Mouse (Mus musculus): Measurements from ENCODE around the gene Myh6. TPM values are rescaled to one million over a fixed set of nuclear protein-coding genes. Genes with fewer than 3 reads are reported as not detected.
"Not testable (repeated sequence)": the region's sequence is repeated elsewhere in the genome, so short reads cannot be mapped to it uniquely, and the experiment has no call there.

The Myh6 gene
- total RNA-seq, 2 experiments from 2014 or later: 1.4 to 4.8 TPM

DNA sequence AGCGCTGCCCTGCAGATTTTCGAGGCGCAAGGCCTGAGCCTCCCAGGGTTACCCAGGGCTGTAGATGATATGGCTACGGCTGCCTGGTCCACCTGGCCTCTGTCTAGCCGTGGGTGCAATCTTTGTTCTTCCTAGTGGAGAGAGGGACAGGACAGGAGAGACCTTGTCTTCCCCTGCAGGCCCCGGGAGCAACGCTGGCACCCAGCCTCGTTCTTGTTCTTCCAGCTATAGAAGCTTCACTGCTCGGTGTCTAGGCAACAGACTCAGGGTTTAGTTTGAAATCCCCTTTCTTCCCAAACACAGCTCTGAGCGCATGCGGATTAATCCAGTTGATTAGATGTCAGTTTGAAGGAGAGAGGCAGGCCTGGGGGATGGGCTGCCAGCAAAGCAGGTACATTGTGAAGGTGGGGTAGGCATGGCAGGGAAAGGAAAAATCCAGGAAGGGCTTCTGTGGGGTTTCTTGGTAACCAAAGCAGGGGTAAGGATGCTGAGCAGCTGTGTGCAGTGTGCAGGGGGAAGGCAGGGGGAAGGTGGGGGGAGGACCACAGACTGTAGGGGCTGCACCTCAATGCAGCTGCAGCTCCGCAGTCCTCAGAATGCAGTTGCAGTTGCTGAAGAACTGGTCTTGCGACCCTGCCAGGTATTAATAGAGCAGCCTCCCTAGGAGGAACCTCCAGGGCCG lies 28.9 kb upstream of the Myh6 start:
- peak; percentile 44 to 60 for DNase-seq (ENCODE audit: extremely low spot score in 1 of 2, low spot score in 1 of 2)

DNA sequence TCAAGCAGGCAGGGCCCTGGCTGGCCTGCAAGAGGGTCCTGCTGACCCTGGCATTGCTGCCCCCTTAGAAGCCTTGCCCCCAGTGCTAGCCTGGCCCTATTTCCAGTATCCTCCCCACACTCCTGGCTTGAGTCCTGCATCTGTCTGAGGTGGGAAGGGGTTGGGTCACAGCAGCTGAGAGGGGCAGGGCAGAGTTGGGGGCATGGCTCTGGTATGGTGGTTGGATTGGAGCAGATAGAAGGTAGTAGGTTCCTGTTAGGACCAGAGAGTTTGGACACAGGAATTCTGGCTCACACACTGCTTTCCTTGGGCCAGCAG lies 28.1 kb upstream of the Myh6 start:
- DNase-seq (ENCODE audit: extremely low spot score in 1 of 2, low spot score in 1 of 2): no peak

DNA sequence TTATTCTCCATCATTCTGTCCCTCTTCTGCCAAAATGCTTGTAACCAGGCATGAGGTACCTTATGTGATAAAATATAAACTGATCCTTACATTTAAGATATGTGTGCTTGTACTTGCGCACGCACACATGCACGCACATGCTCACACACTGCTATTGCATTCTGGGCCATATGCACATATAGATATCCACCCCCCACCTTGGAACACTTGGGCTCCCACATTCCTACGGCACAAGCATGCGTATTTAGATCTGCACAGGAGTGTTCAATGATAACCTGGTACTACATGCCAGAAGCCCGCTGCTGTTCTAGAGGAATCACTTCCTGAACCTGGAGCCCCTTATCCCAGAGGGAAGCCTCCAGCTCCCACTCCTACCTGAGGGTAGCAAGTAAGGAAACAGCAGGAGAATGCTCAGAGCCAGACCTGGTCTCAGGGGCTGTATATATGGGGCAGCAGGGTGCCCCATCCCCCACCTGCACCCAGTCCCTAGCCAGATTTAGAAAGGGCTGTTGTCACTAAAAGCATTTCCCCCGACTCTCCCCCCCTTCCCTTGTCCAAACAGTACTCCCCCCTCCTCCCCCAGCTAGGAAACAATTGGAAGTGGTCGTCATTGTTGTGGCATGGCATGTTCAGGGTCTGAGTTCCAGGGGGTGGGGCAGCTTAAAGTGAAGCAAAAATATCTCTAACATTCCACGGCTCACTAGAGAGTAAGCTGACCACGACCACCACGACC lies 27.6 kb upstream of the Myh6 start, which contains the start of gene Myh7:
Myh7 (minus strand) TSS at position 491 of the 733 bp plus-strand sequence.
- DNase-seq (ENCODE audit: extremely low spot score in 1 of 2, low spot score in 1 of 2): no peak

DNA sequence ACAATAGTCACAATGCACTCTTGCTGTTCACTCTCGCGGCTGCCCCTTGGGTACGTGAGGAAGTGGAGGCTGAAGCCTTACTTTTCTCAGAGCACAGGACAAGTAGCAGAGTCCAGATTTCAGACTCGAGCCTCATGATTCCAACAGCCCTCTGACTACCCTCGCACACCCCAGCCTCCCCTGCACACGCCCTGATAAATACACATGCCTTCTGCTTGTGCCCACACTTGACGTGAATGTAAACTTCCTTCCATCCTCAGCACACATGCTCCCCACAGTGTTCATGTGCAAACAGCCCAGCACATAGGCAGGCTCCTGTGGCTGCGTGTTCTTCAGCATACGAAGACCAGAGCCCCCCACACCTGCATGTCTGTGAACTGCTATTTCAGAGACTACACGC lies 26.9 kb upstream of the Myh6 start:
- DNase-seq (ENCODE audit: extremely low spot score in 1 of 2, low spot score in 1 of 2): no peak

DNA sequence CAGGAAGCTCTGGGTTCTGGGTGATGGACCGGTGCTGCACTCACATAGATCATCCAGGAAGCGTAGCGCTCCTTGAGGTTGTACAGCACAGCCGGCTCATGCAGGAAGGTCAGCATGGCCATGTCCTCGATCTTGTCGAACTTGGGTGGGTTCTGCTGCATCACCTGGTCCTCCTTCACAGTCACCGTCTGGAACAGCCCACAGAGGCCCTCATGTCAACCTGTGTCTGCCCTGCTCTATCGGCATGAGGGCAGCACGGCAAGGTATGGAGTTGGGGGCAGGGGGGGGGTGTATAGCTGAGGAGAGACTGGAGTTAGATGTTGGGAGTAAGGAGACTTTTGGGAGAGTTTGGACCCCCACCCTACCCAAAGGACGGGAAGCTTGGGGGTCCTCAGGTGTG lies 25.5 kb upstream of the Myh6 start:
- DNase-seq (ENCODE audit: extremely low spot score in 1 of 2, low spot score in 1 of 2): no peak

DNA sequence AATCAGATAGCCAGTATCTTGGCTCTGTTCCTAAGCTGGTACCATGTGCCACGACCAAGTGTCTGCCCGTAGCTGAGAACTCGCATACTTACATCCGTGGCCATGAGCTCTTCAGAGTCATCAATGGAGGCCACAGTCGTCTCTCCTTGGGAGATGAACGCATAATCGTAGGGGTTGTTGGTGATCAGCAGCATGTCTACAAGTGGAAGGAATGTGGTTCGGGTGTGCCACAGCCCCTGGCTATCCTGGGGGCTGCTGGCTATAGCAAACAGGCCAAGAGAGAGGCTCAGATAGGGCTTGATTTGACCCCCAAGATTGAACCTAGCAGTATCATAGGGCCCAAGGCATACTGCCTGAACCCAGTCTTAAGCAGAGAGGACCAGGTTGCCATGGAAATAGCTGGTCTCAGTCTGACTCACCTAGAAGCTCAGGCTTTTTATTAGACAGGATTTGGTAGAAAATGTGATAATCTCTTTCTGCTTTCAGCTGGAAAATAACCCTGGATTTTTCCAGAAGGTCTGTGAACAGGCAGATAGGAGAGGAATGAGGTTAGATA lies 23.2 kb upstream of the Myh6 start:
- no peak for DNase-seq (ENCODE audit: extremely low spot score in 1 of 2, low spot score in 1 of 2)

DNA sequence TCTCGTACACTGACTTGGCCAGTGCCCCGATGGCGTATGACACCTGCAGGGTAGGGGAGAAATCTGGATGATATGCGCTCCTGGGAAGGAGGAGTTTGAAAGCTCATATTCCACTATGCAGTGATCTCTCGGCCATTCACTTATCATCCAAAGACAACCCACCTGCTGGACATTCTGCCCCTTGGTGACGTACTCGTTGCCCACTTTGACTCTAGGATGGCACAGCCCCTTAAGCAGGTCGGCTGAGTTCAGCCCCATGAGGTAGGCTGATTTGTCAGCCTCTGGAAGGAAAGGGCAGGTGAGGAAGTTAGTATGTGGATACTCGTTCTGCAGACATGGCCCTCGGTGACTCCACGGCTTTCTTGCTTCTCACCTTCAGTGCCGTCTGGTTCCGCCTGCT lies 22.2 kb upstream of the Myh6 start:
- DNase-seq (ENCODE audit: extremely low spot score in 1 of 2, low spot score in 1 of 2): no peak

DNA sequence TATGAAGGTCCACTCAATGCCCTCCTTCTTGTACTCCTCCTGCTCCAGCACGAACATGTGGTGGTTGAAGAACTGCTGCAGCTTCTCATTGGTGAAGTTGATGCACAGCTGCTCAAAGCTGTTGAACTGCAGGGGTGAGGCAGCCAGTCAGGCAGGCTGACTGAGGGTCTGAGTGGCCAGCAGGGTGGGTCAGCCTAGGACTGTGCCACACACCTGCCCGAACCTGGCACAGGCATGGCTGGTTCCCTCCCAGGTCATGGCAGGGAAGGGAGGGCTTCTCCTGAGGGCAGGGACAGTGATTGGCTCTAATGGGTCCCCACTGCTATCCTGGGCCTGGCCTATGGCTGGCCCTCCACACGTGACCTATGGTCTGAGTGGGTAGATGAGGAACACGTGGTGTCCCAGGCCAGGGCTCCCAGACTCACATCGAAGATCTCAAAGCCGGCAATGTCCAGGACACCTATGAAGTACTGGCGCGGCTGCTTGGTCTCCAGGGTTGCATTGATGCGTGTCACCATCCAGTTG lies 21.7 kb upstream of the Myh6 start:
- DNase-seq (ENCODE audit: extremely low spot score in 1 of 2, low spot score in 1 of 2): not testable (repeated sequence)

DNA sequence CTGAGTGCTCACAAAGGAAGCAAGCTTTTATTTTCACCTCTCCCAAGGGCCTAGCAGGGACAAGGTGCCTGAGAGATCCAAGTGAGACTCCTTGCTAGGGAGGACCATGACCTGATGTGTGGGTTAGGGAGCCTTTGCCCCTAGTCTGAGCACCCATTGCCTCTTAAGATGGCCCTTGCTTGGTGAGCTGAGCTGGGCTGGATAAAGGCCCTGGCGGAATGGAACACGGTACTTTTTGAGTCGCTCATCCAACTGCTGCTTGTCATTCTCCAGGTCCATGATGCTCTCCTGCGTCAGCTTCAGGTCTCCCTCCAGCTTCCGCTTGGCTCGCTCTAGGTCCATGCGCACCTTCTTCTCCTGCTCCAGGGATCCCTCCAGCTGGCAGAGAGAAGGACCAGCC lies 15.2 kb upstream of the Myh6 start:
- DNase-seq (ENCODE audit: extremely low spot score in 1 of 2, low spot score in 1 of 2): no peak

DNA sequence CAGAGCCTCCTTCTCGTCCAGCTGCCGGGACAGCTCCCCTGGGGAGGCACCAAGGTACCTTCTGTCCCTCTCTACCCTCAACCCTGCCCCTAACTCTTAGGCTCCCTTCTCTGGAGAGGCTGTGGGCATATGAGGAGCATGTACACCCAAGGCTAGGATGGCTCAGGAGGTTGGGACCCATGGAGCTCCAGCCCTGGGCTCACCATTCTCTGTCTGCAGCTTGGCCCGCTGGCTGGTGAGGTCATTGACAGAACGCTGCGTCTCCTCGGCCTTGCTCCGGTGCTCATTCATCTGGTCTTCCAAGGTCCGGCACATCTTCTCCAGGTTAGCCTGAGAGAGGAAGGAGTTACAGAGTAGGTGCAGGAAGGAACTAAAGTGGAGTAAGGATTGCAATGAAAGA lies 11.9 kb upstream of the Myh6 start:
- no peak for DNase-seq (ENCODE audit: extremely low spot score in 1 of 2, low spot score in 1 of 2)

DNA sequence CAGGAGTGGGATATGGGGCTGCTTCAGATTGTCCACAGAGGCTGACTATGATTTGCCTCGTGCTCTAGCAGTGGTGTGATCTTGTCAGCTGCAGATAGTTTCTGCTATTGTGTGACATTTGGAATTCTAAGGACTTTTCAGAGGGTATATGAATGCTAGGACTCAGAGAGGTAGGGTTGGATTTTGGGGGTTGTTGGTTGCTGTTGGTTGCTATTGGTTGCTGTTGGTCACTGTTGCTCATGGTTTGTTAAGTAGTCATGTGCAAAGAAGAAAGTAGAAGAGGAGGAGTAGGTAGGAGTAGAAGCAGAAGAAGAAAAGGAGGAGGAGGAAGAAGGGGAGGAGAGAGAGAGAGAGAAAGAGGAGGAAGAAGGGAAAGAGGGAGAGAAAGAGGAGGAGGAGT lies 9.9 kb upstream of the Myh6 start, which contains the start of gene Gm17428:
Gm17428 (plus strand) TSS at position 301 of the 400 bp plus-strand sequence.
- DNase-seq (ENCODE audit: extremely low spot score in 1 of 2, low spot score in 1 of 2): no peak

DNA sequence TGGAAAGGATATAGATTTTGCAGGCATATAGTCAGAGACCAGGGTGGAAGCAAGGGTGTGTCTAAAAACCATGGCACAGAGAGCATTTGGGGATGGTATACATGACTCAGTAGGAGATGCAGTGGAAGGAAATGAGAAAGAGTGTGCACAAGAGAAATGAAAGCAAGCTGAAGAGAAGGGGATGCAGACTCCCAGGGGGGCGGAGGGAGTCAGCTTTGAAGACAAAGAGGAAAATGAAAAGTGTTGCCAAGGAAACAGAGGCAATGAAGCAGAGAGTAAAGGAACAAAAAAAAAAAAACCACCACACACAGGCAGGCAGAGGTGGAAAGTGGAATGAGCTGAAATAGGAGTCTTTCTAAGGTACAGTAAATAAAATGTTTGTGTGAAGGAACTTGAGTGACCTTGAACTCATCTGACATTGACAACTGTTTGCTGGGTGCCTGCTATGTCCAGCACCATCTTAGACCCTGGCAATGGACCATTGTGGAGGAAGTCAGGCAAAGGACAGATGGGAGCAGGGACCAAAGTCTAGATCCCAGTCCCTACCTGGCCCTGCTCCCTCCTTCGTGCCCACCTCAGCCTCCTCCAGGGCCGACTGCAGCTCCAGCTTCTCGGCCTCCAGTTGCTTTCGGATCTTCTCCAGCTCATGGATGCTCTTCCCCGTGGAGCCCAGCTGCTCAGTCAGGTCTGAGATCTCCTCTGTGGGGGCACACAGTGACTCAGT lies 7.5 kb upstream of the Myh6 start:
- no peak for DNase-seq (ENCODE audit: extremely low spot score in 1 of 2, low spot score in 1 of 2)

DNA sequence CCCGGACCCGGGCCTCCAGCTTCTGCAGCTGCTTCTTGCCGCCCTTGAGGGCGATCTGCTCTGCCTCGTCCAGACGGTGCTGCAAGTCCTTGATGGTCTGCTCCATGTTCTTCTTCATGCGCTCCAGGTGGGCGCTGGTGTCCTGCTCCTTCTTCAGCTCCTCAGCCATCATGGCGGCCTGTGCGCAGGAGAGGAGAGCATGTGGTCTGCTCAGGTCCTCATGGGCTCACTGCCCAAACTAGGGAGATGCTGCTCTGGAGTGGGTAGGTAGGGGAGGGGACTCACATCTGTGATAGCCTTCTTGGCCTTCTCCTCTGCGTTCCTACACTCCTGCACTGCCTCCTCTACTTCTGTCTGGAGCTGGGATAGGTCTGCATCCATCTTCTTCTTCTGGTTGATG lies 6.1 kb upstream of the Myh6 start:
- DNase-seq (ENCODE audit: extremely low spot score in 1 of 2, low spot score in 1 of 2): not testable (repeated sequence)

DNA sequence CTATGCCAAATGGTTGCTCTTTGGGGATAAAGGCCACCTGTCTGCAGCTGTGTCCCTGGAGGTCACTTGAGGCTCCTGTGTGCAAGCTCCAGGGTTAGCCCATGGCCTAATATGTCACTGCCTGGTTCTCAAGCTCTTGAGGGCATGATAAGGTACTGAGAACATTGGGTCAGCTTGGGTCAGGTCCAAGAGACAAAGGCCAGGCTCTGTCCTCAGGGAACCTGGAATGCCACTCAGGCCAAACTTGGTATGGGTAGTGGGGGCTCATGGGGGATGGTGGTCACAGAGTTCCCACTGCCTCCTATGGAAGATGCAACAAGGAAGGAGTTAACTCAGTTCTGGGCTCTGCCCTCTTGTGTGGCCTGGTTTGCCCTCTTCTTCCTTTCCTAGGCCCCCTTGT lies 1.6 kb upstream of the Myh6 start:
- no peak for DNase-seq (ENCODE audit: extremely low spot score in 1 of 2, low spot score in 1 of 2)

DNA sequence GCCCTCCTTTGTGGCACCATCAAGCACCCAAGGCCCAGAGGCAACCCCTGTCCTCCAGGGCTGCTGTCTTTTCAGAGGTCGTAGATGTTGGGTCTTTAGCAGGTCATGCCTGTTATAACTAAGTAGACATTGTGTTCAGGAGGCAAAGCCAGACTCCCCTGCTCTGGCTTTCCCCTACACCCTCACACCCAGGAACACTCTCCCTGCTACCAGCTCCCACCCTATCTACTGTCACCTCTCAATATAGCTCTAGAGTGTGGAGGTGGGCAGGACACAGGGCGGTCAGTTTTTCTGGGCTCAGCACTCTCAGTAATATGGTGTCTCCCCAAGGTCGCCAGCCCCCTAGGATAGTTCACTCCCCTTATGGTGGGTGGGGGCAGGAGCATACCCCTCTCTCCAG lies 1.1 kb upstream of the Myh6 start:
- DNase-seq (ENCODE audit: extremely low spot score in 1 of 2, low spot score in 1 of 2): no peak

DNA sequence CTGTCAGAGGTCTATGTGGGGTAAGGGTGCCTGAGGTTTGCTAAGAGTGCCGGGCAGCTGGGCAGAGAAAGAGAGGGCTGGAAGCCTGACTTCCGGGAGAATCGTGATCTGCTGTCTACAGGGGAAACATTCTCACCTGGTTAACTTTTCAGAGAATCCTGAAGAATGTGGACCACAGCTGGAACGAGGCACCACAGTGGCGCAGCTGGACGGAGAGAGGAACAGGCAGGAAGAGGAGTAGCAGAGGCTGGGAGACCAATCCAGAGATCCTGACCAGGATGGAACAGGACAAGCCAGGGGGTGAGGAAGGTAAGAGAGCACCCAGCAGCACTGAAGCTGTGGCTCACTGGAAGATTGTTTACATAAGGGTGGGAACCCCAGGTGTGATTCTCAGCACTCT lies 1.1 kb downstream of the Myh6 start:
- no peak for DNase-seq (ENCODE audit: extremely low spot score in 1 of 2, low spot score in 1 of 2)

DNA sequence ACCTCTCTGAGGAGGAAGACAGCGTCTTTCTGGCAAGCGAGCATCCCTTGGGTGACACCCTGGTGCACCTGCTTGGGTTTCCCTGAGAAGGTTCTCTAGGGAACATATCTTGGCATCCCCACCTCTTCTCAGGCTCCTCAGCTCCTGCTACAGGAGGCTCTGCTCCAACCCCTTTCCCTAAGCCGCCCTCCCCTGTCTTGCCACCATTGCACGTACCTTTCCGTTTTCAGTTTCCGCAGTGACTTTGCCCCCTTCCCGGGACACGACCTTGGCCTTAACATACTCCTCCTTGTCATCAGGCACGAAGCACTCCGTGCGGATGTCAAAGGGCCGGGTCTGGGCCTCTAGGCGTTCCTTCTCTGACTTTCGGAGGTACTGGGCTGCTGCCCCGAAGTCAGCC lies 1.7 kb downstream of the Myh6 start:
- DNase-seq (ENCODE audit: extremely low spot score in 1 of 2, low spot score in 1 of 2): no peak

DNA sequence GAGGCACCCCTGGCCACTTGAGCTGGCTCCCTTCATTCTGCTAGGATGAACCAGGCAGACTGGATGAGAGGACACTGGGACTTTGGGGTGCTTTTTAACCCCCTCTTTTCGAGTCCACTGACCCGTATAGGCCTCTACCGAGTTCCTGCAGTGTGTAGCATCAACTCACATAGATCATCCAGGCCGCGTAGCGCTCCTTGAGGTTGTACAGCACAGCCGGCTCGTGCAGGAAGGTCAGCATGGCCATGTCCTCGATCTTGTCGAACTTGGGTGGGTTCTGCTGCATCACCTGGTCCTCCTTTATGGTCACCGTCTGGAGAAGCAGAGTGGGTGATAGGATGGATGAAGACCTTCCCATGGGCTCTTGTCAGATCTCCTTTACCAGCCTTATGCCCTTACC lies 3.0 kb downstream of the Myh6 start:
- DNase-seq (ENCODE audit: extremely low spot score in 1 of 2, low spot score in 1 of 2): no peak

DNA sequence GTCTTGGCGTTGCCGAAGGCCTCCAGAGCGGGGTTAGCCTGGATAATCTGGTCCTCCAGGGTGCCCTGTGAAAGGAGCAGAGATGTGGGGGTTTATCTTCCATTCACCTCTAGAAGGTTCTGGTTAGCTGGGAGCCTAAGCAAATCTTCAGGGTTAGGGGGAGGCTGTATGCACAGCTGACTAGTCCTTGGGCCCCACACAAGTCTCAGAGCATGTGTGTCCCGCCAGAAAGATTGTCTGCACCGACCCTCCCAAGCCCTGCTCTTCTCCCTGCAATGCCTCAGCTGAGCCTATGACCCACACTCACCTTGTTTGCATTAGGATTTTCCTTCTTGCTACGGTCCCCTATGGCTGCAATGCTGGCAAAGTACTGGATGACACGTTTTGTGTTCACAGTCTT lies 4.0 kb downstream of the Myh6 start:
- no peak for DNase-seq (ENCODE audit: extremely low spot score in 1 of 2, low spot score in 1 of 2)

DNA sequence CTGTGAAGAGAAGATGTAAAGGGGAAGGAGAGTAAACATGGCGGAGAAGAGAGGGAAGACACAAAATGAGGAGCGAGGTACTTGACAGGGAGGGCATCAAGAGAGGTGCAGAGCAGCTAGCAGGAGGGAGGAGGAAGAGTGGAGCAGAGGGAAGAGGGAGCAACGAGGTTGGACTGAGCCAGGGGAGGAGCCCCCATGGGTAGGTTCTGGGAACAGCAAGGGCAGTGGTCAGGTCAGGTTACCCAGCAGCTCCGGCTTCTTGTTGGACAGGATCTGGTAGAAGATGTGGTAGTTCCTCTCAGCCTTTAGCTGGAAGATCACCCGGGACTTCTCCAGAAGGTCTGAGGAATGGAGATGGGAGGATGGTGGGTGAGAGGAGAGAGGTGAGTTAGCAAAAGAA lies 5.2 kb downstream of the Myh6 start:
- DNase-seq (ENCODE audit: extremely low spot score in 1 of 2, low spot score in 1 of 2): no peak

DNA sequence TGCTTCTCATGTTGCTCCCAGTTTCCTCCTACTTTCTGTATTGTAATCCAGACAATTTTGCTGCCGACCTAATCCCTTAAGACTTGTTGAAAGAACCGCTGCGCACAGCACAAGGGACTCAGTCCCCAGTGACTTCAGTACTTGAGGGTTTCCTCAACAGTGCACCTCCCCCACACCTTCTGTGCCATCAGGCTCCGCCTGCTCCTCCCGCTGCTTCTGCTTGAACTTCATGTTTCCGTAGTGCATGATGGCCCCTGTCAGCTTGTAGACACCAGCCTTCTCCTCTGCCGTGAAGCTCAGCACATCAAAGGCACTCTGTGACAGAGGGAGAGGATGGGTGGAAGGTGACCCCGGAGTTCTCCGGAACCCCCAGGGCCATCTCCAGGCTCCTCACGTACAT lies 6.0 kb downstream of the Myh6 start:
- peak in 1 of 2 experiments; percentile 25 for DNase-seq (ENCODE audit: extremely low spot score in 1 of 2, low spot score in 1 of 2)
